ENCODE assay signal across 8 mouse cellular contexts in genomic region chr19:45812673-45813252, GRCm38 (mm10). TPM values are rescaled to one million over a fixed set of nuclear protein-coding genes. Genes with fewer than 3 reads are reported as not detected.
DNase-seq lines count a peak whose midpoint lies in the region; ATAC-seq lines count a peak whose summit lies in the region.

No protein-coding gene starts in this region.

- 0 out of 2 replicates have a peak overlapping the region, but pooled peaks have one; percentile 18 for H3K4me3 ChIP-seq in kidney, embryonic 14.5 days (ENCODE audit: low read length)
- peak overlapping the region; percentile 36 for H3K4me3 ChIP-seq in hindbrain, embryonic 15.5 days
- peak overlapping the region; percentile 42 for H3K4me3 ChIP-seq in midbrain, embryonic 16.5 days (ENCODE audit: low read depth, low read length)

- no peaks in the 10 kb centered on the region for H3K9me3 ChIP-seq in kidney, embryonic 14.5 days (ENCODE audit: control insufficient read depth, low read length)
- no peaks in the 10 kb centered on the region for H3K9me3 ChIP-seq in hindbrain, embryonic 15.5 days
- no peaks in the 10 kb centered on the region for H3K9me3 ChIP-seq in midbrain, embryonic 16.5 days (replicated peaks; ENCODE audit: control insufficient read depth, low read length, poor library complexity, severe bottlenecking)

- no peak overlapping the region for H3K9ac ChIP-seq in kidney, embryonic 14.5 days (ENCODE audit: low read depth, low read length)
- no peak overlapping the region for H3K9ac ChIP-seq in hindbrain, embryonic 15.5 days
- peak overlapping the region; percentile 60; the same call in 1 of the 2 replicates for H3K9ac ChIP-seq in midbrain, embryonic 16.5 days (ENCODE audit: low read depth, low read length)

- WGBS in kidney, embryonic 14.5 days, result 14% methylated on average over 8 of the region's 8 CpGs
- WGBS in hindbrain, embryonic 15.5 days, result 19% methylated on average over 8 of the region's 8 CpGs
- 11% methylated on average over 8 of the region's 8 CpGs for WGBS in midbrain, embryonic 16.5 days

- peaks cover 38% of the 10 kb centered on the region for H3K4me1 ChIP-seq in kidney, embryonic 14.5 days (ENCODE audit: control insufficient read depth, insufficient read depth, low read length)
- H3K4me1 ChIP-seq in hindbrain, embryonic 15.5 days (replicated peaks), result peaks cover 36% of the 10 kb centered on the region
- H3K4me1 ChIP-seq in midbrain, embryonic 16.5 days (ENCODE audit: control insufficient read depth, insufficient read depth, low read length), result peaks cover 26% of the 10 kb centered on the region

- intact Hi-C loops in left cerebral cortex, postnatal 14 days (cut with DNase I), result loop anchor here (2.0 to 5.0 kb wide), 2 partner anchors 140 to 200 kb away; no protein-coding TSS in a partner anchor

- no peak overlapping the region for H3K27ac ChIP-seq in kidney, embryonic 14.5 days (ENCODE audit: low read depth, low read length)
- no peak overlapping the region for H3K27ac ChIP-seq in hindbrain, embryonic 15.5 days (replicated peaks)
- H3K27ac ChIP-seq in midbrain, embryonic 16.5 days (ENCODE audit: low read length), result no peak overlapping the region

- no peak for DNase-seq in kidney, adult 18-20 months
- peak; percentile 32 for DNase-seq in brain, embryonic 18.5 days (ENCODE audit: low read depth, low spot score)
- no peak for DNase-seq in layer of hippocampus, postnatal 36 days
- DNase-seq in left cerebral cortex, postnatal 14 days (ENCODE audit: low spot score in 2 of 2), result no peak
- DNase-seq in left cerebral cortex, adult 9 months (ENCODE audit: low spot score in 2 of 2), result no peak

- ATAC-seq in kidney, embryonic 14.5 days (ENCODE audit: low FRiP score, low TSS enrichment), result no peak
- ATAC-seq in hindbrain, embryonic 15.5 days (ENCODE audit: low FRiP score, low read depth), result no peak
- peak; percentile 65; the same call in 1 of the 2 replicates for ATAC-seq in midbrain, embryonic 16.5 days

- H3K4me2 ChIP-seq in kidney, embryonic 14.5 days (replicated peaks; ENCODE audit: low read depth, low read length), result peak overlapping the region; percentile 43
- peak overlapping the region; percentile 75 for H3K4me2 ChIP-seq in hindbrain, embryonic 15.5 days
- peak overlapping the region; percentile 80 for H3K4me2 ChIP-seq in midbrain, embryonic 16.5 days (ENCODE audit: low read length)

- H3K36me3 ChIP-seq in kidney, embryonic 14.5 days (ENCODE audit: control insufficient read depth, insufficient read depth, low read length), result no peaks in the 10 kb centered on the region
- no peaks in the 10 kb centered on the region for H3K36me3 ChIP-seq in hindbrain, embryonic 15.5 days
- no peaks in the 10 kb centered on the region for H3K36me3 ChIP-seq in midbrain, embryonic 16.5 days (ENCODE audit: control insufficient read depth, insufficient read depth, low read length)

- H3K27me3 ChIP-seq in kidney, embryonic 14.5 days (ENCODE audit: control insufficient read depth, insufficient read depth, low read length), result no peaks in the 10 kb centered on the region
- no peaks in the 10 kb centered on the region for H3K27me3 ChIP-seq in hindbrain, embryonic 15.5 days
- no peaks in the 10 kb centered on the region for H3K27me3 ChIP-seq in midbrain, embryonic 16.5 days (ENCODE audit: control insufficient read depth, insufficient read depth, low read depth, low read length)

RNA-seq across cellular contexts. Expression of gene Kcnip2, which starts 3.1 kb away (rescaled TPM):
- 1.4 and 2.0 TPM in 2 replicates for polyA plus RNA-seq in kidney, embryonic 14.5 days (2014; fragmentation: Nextera tagmentation; extraction: Ambion mirVana)
- polyA plus RNA-seq in hindbrain, embryonic 15.5 days (2015; fragmentation: Nextera tagmentation; extraction: Ambion mirVana), result 12.8 and 15.1 TPM in 2 replicates
- 8.2 and 10.0 TPM in 2 replicates for polyA plus RNA-seq in midbrain, embryonic 16.5 days (2015; fragmentation: Nextera tagmentation; extraction: Ambion mirVana)
- 100 to 1,000 TPM; 228 to 229 TPM for total RNA-seq in layer of hippocampus, postnatal 36 days (2021)
- total RNA-seq in left cerebral cortex, postnatal 14 days (2021), result 100 to 1,000 TPM; 129 to 143 TPM

RNA-seq across cellular contexts. Expression of gene Mgea5, which starts 29.1 kb away (rescaled TPM):
- polyA plus RNA-seq in kidney, embryonic 14.5 days (2014; fragmentation: Nextera tagmentation; extraction: Ambion mirVana), result 46.3 and 67.8 TPM in 2 replicates
- 79.4 and 85.4 TPM in 2 replicates for polyA plus RNA-seq in hindbrain, embryonic 15.5 days (2015; fragmentation: Nextera tagmentation; extraction: Ambion mirVana)
- 76.5 and 84.0 TPM in 2 replicates for polyA plus RNA-seq in midbrain, embryonic 16.5 days (2015; fragmentation: Nextera tagmentation; extraction: Ambion mirVana)
- total RNA-seq in layer of hippocampus, postnatal 36 days (2021), result 100 to 1,000 TPM; 163 to 171 TPM
- total RNA-seq in left cerebral cortex, postnatal 14 days (2021), result 100 to 1,000 TPM; 132 to 136 TPM
